Mouse (Mus musculus) kidney, adult 2 months (tissue): ENCODE measurements around the gene Kcnk13.

Experiments
- CTCF ChIP-seq: fragments of 200-500 bp; conservative IDR thresholded peaks from 2 replicates; pipeline ENCODE4 v1.5.1; 2011; ENCODE audit warnings: low read depth, mild to moderate bottlenecking, control low read depth, low read length, moderate library complexity, mixed read lengths; ENCODE audit not compliant: insufficient read depth, insufficient read length
- POLR2A ChIP-seq: fragments of 200-500 bp; IDR thresholded peaks from one replicate; pipeline ENCODE4 v1.6.1; 2011; ENCODE audit warnings: low read depth, low read length, control low read depth

DNA sequence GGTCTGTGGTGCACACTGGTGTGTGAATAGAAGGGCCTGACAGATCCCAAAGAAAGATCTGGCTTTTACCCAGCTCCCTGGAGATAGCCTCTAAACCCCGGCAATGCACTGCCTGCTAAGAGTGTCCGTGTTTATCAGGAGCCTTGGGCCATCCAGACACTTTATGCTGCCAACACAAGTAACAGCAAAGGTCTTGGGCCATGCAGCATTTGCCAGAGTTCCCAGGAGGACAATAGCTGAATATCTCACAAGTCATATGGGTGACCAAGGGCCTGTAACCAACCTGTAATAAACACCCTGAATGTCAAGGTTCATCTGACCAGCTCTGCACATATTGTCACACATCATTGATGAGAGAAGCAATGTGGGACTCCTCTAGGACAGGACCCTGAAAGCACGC lies 123.7 kb downstream of the Kcnk13 start:
- no peak for TF ChIP-seq CTCF
- TF ChIP-seq POLR2A = no peak
